Mouse (Mus musculus) myocyte (in vitro differentiated cells): ENCODE data around the gene Sstr3.

Experiments
- CEBPB ChIP-seq: IDR thresholded peaks from 2 replicates; pipeline ENCODE4 v1.6.1; 2011; ENCODE audit warnings: mild to moderate bottlenecking, moderate library complexity; ENCODE audit not compliant: poor library complexity, insufficient read depth, severe bottlenecking
- E2F4 ChIP-seq: IDR thresholded peaks from one replicate; pipeline ENCODE4 v1.6.1; 2011; ENCODE audit warnings: mild to moderate bottlenecking, control low read depth, moderate library complexity; ENCODE audit not compliant: insufficient read depth
- MAX ChIP-seq: IDR thresholded peaks from one replicate; pipeline ENCODE4 v1.6.1; 2011; ENCODE audit warnings: low read depth, mild to moderate bottlenecking, control low read depth
- POLR2A ChIP-seq: IDR thresholded peaks from one replicate; pipeline ENCODE4 v1.6.1; 2011; ENCODE audit warnings: low read depth, mild to moderate bottlenecking, control low read depth, moderate library complexity; ENCODE audit not compliant: insufficient read length
- POLR2AphosphoS2 ChIP-seq: IDR thresholded peaks from one replicate; pipeline ENCODE4 v1.6.1; 2011; ENCODE audit warnings: low read depth, control low read depth; ENCODE audit not compliant: insufficient read length
- REST ChIP-seq: IDR thresholded peaks from one replicate; pipeline ENCODE4 v1.6.1; 2011; ENCODE audit warnings: mild to moderate bottlenecking, control low read depth, moderate library complexity; ENCODE audit not compliant: insufficient read depth, insufficient read length
- USF1 ChIP-seq: IDR thresholded peaks from one replicate; pipeline ENCODE4 v1.6.1; 2011; ENCODE audit warnings: low read depth, mild to moderate bottlenecking, control low read depth, moderate library complexity

DNA sequence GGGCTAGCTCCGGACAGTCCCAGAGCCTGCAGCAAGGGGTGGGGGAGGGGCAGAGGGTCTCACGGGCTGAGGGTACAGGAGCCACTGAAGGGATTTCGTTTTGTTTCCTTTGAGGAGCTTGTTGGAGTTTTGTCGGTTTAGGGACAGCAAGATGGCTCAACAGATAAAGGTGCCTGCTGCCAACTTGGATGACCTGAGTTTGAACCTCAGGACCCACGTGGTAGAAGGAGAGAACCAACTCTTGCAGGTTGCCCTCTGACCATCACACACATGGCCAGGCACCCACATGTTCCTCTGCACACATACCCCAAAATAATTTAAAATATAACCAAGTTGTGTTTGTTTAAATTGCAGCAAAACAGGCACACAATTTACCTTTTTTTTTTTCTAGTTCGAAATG, 45.5 kb upstream of the Sstr3 start:
- no peak for TF ChIP-seq USF1
- no peak for TF ChIP-seq POLR2A
- TF ChIP-seq REST, result no peak
- no peak for TF ChIP-seq POLR2AphosphoS2
- no peak for TF ChIP-seq CEBPB
- TF ChIP-seq E2F4, result no peak
- TF ChIP-seq MAX, result no peak
